Mouse (Mus musculus) mature B cell (primary cell): ENCODE measurements around the gene Vash2.
"Not testable (repeated sequence)": the region's sequence is repeated elsewhere in the genome, so short reads cannot be mapped to it uniquely, and the experiment has no call there.

ENCODE experiments used
- in situ Hi-C: fragments of 300-500 bp; cut with MboI; formaldehyde crosslinking; loops from 2 replicates; pipeline ENCODE4 v1.14.3; 2019

Vash2 gene

DNA sequence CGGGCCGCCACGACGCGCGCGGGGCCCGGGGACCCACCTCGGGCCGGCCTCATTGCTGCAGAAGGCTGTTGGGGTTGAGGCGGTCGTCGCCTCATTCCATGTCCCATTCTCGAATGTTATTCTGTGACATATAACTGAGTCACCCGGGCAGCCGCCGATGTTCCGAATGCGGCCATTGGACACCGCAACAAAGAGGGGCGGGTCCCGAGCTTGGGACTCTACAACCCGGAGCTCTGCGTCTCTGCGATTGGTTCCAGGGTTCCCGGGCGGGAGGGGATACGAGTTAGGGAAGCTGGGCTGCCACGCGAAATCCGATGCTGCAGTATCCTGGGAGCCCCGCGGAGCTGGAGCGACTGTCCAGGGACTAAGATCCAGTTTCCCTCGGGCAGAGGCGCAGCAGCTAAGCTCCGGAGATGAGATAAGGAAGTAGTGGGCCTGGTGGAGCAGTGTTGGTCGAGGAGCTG is at the start of gene Vash2:
Gene Vash2 (minus strand): TSS at position 197 of the 464 bp plus-strand sequence.
- in situ Hi-C loops: no loop called here

DNA sequence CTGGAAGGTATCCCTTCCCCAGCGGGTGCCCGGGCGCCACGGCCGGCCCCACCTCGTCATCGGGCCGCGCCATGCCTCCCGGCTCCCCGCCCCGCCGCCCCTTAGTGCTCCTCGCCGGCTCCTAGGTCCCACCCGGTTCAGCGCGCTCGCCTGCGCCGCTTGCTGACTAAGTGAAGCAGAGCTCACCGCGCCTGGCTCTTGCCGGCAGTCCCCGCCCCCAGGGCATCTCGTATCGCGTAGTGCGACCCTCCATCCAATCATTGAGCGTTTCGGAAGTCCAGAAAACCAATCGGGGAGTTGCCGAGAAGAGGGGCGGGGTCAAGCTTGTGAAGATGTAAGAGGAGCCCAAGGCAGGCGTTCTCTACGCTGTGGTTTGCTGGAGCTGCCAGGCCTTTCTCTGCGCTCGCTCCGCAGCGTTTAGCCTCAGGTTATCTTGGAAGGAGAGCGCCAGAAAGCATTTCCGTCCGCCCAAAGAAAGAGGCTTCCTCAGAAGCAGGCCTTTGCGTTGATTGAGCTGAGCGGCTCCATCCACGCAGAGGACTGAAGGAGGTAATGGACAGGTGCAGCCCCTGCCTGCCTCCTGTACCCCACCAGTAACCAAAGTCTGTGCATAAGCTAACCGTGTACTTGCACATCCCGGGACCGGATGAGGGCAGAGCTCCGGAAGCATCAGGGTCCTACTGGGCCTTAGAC is 47.1 kb upstream of the Vash2 start, which contains the start of gene Flvcr1:
Gene Flvcr1 (minus strand): TSS at position 138 of the 693 bp plus-strand sequence.
- in situ Hi-C loops: no loop called here

DNA sequence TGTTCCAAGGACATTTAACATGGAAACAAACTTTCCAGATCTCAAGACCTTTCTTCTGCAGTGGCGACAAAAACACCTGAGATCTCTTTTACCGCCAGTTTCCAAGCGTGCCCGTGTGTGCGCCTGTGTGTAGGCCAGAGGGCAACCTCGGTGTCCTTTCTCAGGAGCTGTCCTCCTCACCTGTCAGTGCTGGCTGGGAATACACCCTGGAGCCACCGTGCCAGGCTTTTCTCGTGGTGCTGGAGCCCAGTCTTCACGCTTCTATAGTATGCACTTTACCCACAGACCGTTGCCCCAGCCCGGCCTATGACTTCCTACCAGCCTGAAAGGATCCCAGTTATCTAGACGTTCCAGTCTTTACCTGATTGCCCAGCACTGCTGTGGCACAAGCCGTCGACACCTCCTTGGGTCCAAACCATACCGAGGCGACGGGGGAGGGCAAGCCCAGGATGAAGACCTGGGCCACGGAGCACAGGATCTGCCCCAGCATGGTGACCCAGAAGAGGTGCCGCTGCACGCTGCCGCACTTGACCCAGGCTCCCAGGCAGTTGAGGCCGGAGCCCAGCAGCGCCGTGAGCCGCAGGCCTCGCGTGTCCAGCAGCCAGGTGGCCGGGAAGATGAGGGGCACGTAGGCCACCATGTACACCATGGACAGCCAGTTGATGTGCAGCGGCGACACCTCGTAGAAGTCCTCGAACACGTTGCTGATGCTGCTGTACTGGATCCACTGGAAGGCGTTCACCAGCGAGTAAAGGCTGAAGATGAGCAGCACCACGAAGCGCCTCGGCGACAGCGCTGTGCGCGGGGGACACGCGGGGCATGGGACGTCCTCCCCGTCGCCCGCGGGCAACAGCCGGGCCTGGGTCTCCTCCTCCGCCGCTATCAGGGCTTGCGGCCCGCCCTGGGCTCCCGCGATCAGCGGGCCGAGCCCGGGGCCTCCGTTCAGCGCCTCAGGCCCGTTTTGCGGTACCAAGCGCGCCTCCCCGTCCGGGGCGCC is 46.2 kb upstream of the Vash2 start:
- in situ Hi-C loops: no loop called here

DNA sequence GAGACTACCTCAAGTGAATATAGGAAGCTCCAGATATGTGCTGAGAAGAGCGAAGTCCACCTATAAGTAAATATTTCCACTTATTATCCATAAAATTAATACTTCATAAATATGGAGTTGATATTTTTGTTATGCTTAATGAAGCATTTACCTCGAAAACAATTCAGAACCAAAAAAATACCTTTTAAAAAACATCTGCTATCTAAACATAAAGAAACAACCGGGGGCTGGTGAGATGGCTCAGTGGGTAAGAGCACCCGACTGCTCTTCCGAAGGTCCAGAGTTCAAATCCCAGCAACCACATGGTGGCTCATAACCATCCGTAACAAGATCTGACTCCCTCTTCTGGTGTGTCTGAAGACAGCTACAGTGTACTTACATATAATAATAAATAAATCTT is 44.7 kb upstream of the Vash2 start:
- in situ Hi-C loops: not testable (repeated sequence)

DNA sequence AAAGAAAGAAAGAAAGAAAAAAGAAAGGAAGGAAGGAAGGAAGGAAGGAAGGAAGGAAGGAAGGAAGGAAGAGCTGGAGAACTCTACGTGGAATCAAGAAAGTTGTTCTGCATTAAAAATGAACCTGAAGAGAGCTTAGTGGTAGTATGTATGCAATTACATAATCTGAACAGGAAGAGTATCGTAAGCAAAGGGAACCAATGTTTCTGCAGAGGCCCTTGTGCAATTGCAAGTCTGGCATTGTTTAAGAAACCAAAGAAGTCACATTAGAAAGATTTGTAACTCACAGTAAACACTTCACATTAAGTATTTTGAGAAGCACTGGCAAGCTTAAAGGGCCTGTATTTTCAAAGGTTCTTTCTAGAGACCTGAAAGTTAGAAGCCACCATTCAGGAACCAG is 44.0 kb upstream of the Vash2 start:
- in situ Hi-C loops: no loop called here

DNA sequence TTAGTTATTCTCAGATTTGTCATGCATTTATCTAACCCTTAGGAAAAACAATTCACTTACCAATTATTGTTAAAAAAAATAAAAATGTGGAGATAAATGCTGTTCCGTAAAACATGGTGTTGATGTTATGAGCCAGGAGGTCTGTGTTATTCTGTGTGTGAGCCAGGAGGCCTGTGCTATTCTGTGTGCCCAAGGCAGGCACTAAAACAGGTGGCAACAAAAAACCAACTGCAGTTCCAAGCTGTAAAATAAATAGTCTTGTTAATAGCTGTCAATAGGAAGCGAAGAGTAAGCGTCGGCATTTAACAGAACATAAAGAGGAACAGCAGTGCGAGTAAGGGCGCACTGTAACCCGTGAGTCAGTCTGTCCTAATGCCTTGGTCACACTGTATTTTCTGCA is 41.9 kb upstream of the Vash2 start:
- in situ Hi-C loops: no loop called here

DNA sequence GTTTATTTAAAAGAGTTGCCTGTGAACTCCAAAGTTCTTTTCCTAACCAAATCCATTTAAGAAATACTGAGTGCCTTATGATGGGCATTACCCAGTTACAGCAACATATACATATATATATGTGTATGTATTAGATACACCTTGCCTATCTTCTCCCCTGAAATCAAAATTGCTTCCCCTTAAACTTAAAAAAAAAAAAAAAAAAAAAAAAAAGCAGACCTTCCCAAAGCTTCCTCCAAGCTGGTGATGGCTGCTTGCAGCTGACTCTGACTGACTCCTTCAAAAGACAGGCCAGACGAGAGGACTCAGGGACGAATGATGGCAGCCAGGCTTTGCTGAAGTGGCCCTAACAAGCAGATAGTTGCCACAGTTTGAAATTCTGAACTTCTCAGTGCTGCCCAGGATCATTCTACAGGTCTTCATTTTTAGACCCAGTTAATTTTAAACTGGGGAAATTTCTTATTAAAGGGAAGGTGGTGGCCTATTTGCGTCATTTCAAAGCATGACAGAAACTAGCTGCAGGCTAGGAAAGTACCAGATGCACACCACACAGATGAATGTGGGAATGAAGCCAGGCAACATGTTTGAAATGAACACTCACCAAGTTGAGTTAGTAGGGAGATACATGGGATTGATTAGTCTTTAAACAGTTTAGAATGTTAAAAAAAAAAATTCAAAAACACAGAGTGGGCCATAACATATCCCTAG is 41.3 kb upstream of the Vash2 start:
- in situ Hi-C loops: no loop called here

DNA sequence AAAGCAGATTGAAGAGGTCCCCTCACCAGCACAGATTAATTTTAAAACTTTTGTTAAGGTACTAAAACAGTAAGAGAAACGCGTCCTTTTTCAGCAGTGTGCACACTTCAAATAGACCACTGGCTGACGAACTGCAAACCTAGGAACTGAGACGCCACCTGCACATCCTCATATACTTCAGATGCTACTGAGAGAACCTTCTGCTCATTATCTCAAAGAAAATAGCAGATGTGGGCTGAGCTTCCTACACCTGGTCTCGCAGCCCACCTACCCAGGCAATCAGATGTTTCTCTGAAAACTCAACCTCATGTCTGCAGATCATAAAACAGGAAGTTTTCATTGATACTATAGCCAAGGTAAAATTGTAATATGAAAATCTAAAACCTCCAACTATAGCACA is 40.7 kb upstream of the Vash2 start:
- in situ Hi-C loops: no loop called here

DNA sequence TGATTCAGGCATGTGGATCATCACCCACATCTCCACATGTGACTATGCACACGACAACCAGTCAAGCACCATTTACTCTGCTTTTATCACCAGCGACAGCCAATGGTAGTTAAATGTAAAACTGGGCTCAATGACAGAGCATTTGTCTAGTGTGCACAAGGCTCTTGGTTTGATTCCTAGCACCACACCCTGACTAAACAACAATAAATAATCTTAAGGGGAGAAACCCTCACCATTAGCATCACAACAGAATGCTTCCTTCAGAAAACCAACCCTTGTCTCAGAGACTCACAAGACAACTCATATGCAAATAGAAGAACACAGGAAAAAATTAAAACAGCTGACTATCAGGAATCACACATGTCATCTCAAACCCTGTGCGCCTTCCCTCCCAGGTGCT is 35.2 kb upstream of the Vash2 start:
- in situ Hi-C loops: no loop called here

DNA sequence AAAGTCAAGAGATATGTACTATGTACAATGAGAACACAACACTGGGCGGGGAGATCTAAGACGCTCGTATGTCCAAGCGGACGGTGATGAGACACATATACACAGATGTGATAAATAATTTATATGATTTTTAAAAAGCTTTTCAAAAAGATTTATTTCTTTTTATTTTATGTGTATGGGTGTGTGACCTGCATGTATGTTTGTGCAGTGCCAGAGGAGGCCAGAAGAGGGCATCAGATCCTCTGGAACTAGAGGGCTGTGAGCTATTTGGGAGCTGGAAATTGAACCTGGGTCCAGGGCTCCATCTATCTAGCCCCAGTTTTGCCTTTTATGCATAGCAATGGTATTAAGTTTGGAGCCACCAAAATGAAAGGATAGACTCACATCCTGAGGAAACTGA is 29.6 kb upstream of the Vash2 start:
- in situ Hi-C loops: no loop called here

DNA sequence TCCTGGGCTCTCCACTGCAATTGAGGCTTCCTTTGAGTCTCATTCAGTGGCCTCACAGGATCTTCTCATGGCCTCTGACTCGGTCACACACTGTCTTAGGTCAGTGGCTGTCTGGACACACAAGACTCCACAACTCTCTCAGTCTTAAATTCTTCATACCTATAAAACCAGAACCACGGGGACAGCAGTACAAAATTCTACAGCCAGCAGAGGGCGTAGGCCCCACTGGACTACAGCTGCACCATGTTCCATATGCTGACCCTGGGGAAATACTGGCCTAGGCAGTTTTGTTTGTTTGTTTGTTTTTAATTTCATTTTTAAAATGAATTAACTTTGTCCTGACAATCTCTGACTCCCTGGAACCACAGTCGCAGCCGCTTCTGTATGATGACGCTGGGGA is 23.1 kb upstream of the Vash2 start:
- in situ Hi-C loops: no loop called here

DNA sequence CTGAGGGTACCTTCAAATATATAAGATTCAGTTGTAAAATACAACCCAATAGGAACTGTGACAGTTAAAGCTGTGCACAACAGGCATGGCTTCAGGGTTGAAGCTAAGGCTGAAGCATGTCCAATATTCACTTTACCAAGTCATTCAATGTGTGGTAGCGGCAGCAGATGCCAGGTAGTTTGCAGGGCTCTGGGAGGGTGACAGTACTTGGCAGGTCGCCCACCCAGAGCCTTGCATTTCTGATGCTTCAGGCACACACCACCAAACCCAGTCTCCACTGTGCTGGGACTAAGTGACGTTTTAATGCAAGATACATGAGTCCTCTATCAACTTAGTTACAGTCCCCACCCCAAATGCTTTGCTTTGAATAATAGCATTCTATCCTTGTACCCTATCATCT is 21.6 kb upstream of the Vash2 start:
- in situ Hi-C loops: no loop called here

DNA sequence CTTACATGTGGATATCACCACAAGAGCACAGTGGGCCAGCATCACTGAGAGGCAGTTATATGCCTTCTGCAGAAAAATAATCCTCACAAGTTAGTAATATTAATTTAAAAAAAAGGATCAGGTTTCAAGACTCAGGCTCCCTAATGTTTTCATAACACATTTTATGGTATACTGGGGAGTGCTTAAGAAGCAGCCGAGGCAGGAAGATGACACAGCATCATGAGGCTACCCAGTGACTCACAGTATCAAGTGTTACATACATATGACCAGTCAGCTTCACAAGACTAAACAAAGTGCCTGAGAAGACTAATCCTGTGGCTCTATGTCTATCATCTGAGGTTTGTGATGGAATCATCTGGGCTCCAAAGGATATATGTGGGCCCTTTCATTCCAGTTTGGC is 18.9 kb upstream of the Vash2 start:
- in situ Hi-C loops: no loop called here

DNA sequence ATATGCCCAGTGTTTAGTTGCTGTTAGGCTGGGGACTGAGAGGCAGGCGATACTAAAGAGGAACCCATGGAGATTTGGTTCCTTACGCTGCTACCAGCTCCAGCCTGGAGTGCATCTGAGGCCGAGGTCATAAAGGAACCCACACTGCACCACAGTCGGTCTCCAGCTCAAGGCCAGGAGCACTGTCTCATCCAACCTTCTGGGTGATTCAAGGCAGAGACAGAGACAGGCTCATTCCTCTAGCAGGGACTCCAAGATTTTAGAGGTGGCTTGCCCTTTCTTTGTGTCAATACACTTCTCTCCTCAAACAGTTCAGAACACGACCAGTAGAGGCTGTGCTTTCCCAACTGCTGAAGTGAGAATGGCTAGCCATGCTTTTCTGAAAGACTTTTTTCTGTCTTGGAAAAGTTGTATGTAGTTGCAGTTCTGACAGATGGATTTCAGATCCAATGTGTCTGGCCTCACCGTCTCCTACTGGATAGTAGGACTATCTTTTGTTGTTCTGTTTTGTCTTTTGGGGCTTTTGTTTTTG is 17.3 kb upstream of the Vash2 start:
- in situ Hi-C loops: no loop called here

DNA sequence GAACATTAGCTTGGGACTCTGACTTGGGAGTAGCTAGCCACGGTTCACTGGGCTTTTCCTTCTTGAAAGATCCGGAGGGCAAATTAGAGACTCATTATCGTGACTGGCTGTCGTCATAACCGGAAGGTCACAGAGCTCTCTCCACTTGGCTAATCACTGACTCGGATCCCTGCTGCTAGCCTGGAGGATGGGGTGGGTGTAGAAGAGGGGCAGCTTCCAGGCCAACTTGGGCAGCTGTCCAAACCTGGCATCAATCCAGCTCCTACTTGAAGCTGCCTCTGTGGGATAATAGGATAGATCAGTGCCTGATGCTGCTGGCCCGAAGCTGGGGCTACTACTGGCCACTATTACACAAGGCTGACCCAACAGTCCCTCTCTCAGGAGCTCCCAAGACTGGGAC is 16.5 kb upstream of the Vash2 start:
- in situ Hi-C loops: no loop called here

DNA sequence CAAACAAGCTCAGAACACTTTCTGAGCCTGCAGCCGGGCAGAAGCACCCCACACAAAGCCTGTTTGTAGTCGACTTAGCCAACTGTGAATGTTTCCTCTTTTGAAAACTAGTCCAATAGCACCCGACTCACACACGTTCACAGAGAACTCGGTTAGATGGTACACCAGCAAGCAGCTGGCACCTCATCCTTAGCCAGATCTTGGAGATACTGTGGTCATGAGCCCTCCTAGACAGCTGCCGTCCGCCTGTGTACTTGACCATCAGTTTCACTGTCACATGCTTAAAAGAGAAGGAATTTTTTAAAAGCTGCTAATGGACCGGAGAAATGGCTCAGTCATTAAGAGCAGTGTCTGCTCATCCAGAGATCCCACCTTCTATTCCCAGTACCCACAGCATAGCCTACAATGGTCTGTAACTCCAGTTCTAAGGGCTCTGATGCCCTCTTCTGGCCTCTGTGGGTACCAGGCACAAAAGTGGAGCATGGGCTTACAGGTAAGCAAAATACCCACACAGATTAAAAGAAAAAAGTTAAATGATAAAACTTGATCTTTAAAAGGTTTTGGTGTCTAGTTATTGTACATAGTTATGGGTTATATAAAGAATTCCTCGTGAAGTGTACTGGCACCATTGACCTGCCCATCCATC is 10.5 kb upstream of the Vash2 start:
- in situ Hi-C loops: no loop called here

DNA sequence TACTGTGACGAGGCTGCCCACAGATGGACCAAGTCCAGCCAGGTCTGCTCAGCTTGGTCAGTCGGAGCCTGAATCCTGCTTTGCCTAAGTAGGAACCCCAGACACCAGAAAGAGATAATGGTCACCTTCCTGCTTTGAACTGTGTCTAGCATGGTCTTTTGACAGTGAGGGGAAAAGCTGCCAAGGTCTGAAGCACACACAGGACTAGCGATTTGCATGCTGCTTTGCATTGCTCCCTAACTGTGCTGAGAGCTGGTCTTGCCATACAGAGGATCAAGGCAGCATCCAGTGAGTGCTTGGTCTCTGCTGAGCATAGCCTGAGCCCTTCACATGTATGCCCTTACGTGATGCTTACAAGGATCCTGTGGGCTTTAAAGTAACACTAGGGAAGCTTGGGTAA is 2.3 kb upstream of the Vash2 start:
- in situ Hi-C loops: no loop called here

DNA sequence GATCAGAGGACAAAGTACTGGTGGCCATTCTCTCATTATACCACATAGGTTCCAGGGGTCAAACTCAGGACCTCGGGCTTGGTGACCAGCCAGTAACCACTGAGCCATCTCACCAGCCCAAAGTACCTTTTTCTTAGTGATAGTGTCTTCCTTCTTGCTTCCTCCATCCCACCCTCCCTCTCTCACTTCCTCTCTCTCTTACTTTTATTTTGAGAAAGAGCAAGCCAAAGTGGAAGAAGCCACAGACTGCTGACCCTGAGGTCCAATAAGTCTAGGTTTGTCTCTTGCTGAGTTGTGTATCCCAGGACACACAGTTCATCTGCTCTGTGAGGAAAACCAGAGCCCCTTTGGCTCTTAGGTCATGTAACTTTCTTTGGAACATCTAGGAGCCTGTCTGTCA is 1.4 kb upstream of the Vash2 start:
- in situ Hi-C loops: no loop called here

DNA sequence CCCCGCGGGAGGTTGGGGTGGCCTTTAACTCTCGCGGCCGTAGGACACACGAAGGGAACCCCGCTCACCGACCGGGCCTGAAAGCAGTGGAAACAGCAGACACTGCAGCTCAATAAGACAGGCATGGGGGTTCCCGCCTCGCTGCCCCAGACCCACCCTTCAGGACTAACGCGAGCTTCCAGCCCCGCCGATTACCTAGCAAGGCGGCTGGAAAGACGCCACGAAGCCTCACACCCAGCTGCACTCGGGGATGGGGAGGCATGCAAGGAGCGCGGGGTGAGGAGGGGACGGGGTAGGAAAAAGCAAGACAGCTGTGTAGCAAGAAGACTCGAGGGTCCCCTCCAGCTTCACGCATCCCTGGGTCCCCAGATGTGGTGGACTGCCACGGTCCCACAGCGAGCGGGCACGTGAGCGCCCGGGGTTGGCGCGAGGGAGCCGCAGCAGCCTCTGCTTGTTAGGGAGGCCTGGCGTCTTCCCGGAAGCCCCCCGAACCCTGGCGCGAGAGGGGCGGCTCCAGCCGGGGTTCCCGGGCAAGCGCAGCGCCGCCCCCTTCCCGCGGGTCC is 504 bp downstream of the Vash2 start:
- in situ Hi-C loops: no loop called here

DNA sequence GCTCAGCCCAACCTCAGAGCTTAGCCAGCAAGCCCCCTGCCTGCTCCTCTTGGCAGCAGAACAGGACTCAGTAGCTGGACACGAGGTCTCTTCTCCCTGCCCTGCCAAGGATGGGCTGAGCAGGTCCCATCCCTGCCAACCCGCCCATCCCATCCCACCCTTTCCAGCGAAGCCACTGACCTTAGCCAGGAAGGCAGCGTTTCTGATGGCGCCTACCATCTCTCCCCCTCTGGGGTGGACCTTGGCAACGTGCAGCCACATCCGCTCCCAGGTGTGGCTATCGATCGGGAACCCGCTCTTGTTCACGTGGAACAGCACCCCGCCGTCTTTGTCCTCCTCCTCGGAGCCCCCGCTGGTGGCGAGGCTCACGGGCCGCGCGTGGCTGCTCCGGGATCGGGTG is 1.1 kb downstream of the Vash2 start:
- in situ Hi-C loops: no loop called here

DNA sequence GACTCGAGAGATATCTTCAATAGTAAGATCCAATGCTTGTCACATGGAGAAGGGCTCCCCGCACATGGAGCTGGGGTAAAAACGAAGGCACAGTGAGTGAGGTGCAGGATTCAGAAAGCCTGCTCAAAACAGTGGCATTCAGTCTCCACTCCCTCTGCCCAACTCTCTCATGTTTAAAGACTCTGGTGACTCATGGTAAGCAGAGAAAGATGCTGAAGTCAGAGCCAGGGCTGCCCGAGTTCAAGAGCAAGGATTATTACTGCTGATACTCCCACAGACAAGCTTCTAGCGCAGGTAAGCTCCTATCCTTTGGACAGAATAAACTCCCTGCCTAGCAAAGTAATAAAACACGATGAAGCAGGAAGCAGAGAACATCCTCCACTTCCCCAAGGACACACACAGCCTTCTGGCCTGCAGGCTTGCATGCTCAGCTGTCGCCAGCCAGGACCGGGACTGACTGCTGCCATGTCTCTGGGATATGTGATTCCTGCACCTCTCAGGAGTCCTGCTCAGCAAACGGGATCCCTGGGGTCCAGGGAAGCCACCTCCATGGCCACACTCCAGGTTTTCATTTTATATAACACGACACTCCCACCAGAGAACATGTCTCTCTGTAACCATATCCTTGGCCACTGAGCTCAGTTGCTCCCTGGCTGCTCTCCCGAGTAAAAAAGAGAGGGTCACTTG is 2.1 kb downstream of the Vash2 start:
- in situ Hi-C loops: no loop called here
